Mouse (Mus musculus) thymus, adult 2 months (tissue): ENCODE results near the gene 4933430I17Rik.

ENCODE experiments used
- CTCF ChIP-seq: fragments of 200-500 bp; IDR thresholded peaks from 2 replicates; pipeline ENCODE4 v1.5.1; 2012; ENCODE audit warnings: mild to moderate bottlenecking, control low read depth, low read length, moderate library complexity, borderline replicate concordance; ENCODE audit not compliant: control insufficient read depth, poor library complexity, insufficient read depth; ENCODE audit errors: extremely low read depth
- POLR2A ChIP-seq: fragments of 200-500 bp; IDR thresholded peaks from 2 replicates; pipeline ENCODE4 v1.6.1; 2012; ENCODE audit warnings: mild to moderate bottlenecking, low read length, control low read depth, moderate library complexity; ENCODE audit not compliant: control insufficient read depth, poor library complexity, insufficient read depth; ENCODE audit errors: extremely low read depth

DNA sequence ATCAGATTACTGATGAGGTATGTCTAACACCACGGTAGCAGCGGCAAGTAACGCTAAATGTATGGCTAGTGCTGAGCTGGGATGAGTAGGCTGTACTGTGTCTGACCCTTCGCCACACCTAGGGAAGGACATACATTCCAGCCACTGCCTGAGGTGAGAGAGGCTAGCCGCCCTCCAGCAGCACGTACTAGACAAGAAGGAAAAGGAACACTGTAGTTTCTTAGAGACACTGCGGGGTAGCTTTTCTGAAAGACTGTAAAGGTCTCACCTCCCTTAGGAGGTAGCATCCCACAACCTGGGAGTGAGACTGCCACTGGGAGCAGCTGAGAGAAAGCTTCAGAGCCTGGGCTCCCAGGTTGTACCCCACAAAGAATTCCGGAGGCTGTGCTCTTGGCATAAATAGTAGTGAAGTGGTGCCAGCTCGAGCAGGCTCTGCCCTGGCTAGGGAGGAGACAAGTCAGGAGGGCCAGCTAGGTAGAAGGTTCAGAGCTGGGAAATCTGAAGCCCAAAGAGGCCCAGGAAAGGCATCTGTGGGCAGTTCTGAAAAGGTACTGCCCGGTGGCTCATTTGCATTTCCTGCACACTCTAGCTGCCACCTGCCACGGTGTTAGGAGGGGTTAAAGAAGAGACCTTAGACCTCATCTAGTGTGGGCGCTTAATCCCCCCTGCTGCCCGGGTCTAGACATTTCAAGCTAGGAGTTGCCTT, 6.6 kb upstream of the 4933430I17Rik start:
- TF ChIP-seq POLR2A (no peak), CTCF (no peak)
